Mouse (Mus musculus): ENCODE measurements around the gene Rgl1. TPM values are rescaled to one million over a fixed set of nuclear protein-coding genes. Genes with fewer than 3 reads are reported as not detected.

Gene Rgl1
- polyA plus RNA-seq, 1 experiment: 7.6 TPM

DNA sequence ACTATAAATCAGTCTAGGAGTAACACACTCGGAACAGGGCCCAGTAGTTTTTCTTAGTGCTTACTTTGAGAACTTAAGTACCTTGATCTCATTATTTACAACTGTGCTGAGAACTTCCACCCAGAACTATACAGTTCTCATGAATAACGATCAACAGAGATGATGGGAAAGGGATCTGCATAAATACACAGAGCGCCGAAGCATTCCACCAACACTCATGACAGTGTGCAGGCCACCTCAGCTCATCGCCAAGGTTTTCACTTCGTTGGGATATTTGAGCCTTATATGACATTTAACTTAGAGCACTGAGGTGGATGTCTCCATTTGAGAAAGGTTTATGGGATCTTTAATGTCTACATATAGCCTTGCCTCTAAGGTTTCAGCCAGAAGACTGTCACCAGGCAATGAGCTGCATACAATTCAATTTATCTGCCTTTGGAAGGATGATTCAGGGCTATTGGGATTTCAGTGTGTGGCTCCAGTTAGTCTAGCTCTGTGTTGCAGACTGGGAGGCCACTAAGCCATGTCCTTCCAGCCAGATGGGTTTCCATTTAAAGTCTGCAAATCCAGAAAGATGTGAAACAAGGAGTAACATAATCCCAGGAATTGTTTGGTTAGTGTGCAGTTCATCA is 223.3 kb downstream of the Rgl1 start:
- Histone ChIP-seq H3ac (ENCODE audit: control insufficient read depth, insufficient read length, low read depth) (no peak overlapping the region), H3K79me3 (ENCODE audit: low read depth) (no peaks in the 10 kb centered on the region), H3K79me2 (ENCODE audit: control insufficient read depth, insufficient read depth) (no peaks in the 10 kb centered on the region), H3K36me3 (ENCODE audit: control insufficient read depth, insufficient read depth) (peaks cover 4% of the 10 kb centered on the region), H3K4me3 (ENCODE audit: insufficient read depth, poor library complexity, severe bottlenecking) (no peak overlapping the region), H3K27me3 (ENCODE audit: control insufficient read depth, insufficient read depth, insufficient read length) (no peaks in the 10 kb centered on the region)
- no peak for TF ChIP-seq USF1 (IDR thresholded peaks at IDR 0.05; ENCODE audit: low read depth)
- no peak for TF ChIP-seq MYOD1 (IDR thresholded peaks at IDR 0.05; ENCODE audit: control insufficient read depth, insufficient read length, low read depth)
- no peak for TF ChIP-seq CTCF (IDR thresholded peaks at IDR 0.05; ENCODE audit: control insufficient read depth, insufficient read depth, insufficient read length)

DNA sequence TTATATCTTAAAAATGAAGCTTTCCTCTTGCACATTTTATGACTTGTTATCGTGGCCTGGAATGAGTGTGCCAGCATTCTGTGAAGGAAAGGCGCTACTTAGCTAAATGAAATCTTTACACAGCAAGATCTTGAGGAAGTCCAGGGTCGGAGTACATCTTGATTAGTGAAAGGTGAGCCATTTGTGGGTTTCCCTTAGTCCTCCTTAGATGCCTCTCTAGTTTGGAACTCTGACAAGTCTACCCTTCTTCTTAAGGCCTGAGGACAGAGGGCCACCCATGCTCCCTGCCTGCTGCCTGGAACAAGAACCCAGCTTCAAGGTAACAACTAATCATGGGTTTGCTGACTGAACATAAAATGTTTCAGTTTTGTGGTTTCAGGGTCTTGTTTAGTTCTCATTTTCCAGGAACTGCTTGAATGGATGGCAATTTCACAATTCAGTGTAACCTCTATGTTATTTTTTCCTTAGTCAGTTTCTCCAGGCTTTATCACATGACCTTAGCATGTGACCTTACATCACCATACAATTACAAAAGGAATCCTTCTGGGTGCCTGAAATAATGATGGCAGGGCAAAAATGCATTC is 225.8 kb downstream of the Rgl1 start:
- Histone ChIP-seq H3K79me3 (ENCODE audit: low read depth) (no peaks in the 10 kb centered on the region), H3K79me2 (ENCODE audit: control insufficient read depth, insufficient read depth) (no peaks in the 10 kb centered on the region), H3ac (ENCODE audit: control insufficient read depth, insufficient read length, low read depth) (no peak overlapping the region), H3K36me3 (ENCODE audit: control insufficient read depth, insufficient read depth) (peaks cover 9% of the 10 kb centered on the region), H3K27me3 (ENCODE audit: control insufficient read depth, insufficient read depth, insufficient read length) (no peaks in the 10 kb centered on the region), H3K4me3 (ENCODE audit: insufficient read depth, poor library complexity, severe bottlenecking) (no peak overlapping the region)
- TF ChIP-seq FOSL1 (IDR thresholded peaks at IDR 0.05; ENCODE audit: insufficient read depth, low read length, poor library complexity, severe bottlenecking) (no peak), CTCF (IDR thresholded peaks at IDR 0.05; ENCODE audit: control insufficient read depth, insufficient read depth, insufficient read length) (no peak), USF1 (IDR thresholded peaks at IDR 0.05; ENCODE audit: low read depth) (peak; percentile 55), MYOG (IDR thresholded peaks at IDR 0.05; ENCODE audit: control insufficient read depth, extremely low read depth, insufficient read length) (no peak), MYOD1 (IDR thresholded peaks at IDR 0.05; ENCODE audit: control insufficient read depth, insufficient read length, low read depth) (no peak)

DNA sequence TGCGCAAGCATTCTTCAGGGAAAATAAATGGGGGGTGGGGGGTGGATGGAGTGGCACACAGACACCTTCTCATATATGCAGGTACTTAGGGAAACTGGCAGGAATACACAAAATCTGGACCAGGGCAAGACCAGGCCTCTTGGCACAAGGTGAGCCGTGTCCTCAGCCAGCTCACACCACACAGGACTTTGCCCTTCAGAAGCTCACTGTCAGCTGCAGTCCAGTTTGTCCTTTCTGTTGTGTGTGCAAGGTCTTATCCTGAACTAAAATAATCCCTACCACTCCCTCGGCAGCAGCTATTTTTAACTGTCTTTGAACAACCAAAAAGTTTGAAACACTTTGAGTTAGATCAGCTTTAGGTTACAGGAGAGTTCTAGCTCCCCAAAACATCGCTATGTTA is 227.3 kb downstream of the Rgl1 start:
- Histone ChIP-seq H3ac (ENCODE audit: control insufficient read depth, insufficient read length, low read depth) (no peak overlapping the region), H3K36me3 (ENCODE audit: control insufficient read depth, insufficient read depth) (peaks cover 5% of the 10 kb centered on the region), H3K79me2 (ENCODE audit: control insufficient read depth, insufficient read depth) (no peaks in the 10 kb centered on the region), H3K79me3 (ENCODE audit: low read depth) (no peaks in the 10 kb centered on the region), H3K4me3 (ENCODE audit: insufficient read depth, poor library complexity, severe bottlenecking) (no peak overlapping the region), H3K27me3 (ENCODE audit: control insufficient read depth, insufficient read depth, insufficient read length) (no peaks in the 10 kb centered on the region)
- no peak for TF ChIP-seq FOSL1 (IDR thresholded peaks at IDR 0.05; ENCODE audit: insufficient read depth, low read length, poor library complexity, severe bottlenecking)
- TF ChIP-seq USF1 (IDR thresholded peaks at IDR 0.05; ENCODE audit: low read depth): no peak
- no peak for TF ChIP-seq CEBPB (IDR thresholded peaks at IDR 0.05; ENCODE audit: low read depth)
- TF ChIP-seq MYOG (IDR thresholded peaks at IDR 0.05; ENCODE audit: control insufficient read depth, extremely low read depth, insufficient read length): no peak
- TF ChIP-seq MAX (IDR thresholded peaks at IDR 0.05): no peak
- no peak for TF ChIP-seq CTCF (IDR thresholded peaks at IDR 0.05; ENCODE audit: control insufficient read depth, insufficient read depth, insufficient read length)
- no peak for TF ChIP-seq MYOD1 (IDR thresholded peaks at IDR 0.05; ENCODE audit: control insufficient read depth, insufficient read length, low read depth)

DNA sequence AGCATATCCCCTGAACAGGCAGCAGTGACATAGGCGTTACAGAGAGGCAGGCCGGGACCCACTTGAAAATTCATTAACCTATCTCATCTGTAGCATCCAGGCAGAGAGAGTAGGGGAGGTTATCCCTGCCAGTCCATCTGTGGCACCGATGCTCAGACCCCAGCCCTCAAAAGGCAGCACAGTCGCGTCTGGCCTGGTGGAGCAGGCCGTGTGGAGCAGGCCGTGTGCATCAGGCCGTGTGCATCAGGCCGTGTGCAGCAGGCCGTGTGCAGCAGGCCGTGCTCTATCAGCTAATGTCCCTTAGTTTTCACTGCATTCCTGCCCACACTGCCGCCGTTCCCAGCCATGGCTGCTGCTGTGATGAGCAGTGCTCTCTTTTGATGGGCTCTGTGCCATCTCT is 229.0 kb downstream of the Rgl1 start:
- Histone ChIP-seq H3K79me2 (ENCODE audit: control insufficient read depth, insufficient read depth) (no peaks in the 10 kb centered on the region), H3K79me3 (ENCODE audit: low read depth) (no peaks in the 10 kb centered on the region), H3K27me3 (ENCODE audit: control insufficient read depth, insufficient read depth, insufficient read length) (no peaks in the 10 kb centered on the region), H3ac (ENCODE audit: control insufficient read depth, insufficient read length, low read depth) (no peak overlapping the region), H3K36me3 (ENCODE audit: control insufficient read depth, insufficient read depth) (peaks cover 11% of the 10 kb centered on the region), H3K4me3 (ENCODE audit: insufficient read depth, poor library complexity, severe bottlenecking) (no peak overlapping the region)
- TF ChIP-seq CTCF (IDR thresholded peaks at IDR 0.05; ENCODE audit: control insufficient read depth, insufficient read depth, insufficient read length) (no peak), MAX (IDR thresholded peaks at IDR 0.05) (no peak), CEBPB (IDR thresholded peaks at IDR 0.05; ENCODE audit: low read depth) (no peak), FOSL1 (IDR thresholded peaks at IDR 0.05; ENCODE audit: insufficient read depth, low read length, poor library complexity, severe bottlenecking) (no peak), MYOG (IDR thresholded peaks at IDR 0.05; ENCODE audit: control insufficient read depth, extremely low read depth, insufficient read length) (no peak), USF1 (IDR thresholded peaks at IDR 0.05; ENCODE audit: low read depth) (no peak), MYOD1 (IDR thresholded peaks at IDR 0.05; ENCODE audit: control insufficient read depth, insufficient read length, low read depth) (no peak)

DNA sequence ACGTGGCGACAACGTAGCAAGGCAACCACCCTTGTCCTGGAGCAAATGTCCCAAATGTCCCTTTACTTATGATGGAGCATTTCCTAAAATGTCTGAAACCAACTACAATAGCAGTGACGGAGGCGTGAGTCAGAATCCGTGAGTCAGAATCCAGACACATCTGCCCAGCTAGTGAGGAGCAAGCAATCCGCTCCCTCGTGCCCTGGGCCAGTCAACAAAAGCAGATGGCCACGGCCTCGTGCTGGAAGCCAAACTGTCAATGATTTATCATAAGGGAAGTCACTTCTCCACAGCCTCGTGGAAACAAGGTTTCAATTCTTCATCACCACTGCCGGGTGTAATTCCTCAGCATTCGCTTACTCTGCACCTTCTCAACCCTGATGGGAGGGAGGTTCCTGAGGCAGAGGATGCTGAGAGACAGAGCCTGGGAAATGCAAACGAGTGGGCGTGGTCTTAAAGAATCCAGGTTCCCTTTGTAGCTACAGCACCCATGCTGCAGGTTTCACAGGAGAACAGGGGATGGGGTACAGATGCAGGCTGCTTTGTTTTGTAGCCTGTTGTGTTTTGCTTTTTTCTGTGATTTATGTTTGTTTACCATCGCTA is 229.6 kb downstream of the Rgl1 start:
- Histone ChIP-seq H3K79me2 (ENCODE audit: control insufficient read depth, insufficient read depth) (no peaks in the 10 kb centered on the region), H3K4me3 (ENCODE audit: insufficient read depth, poor library complexity, severe bottlenecking) (no peak overlapping the region), H3K79me3 (ENCODE audit: low read depth) (no peaks in the 10 kb centered on the region), H3K36me3 (ENCODE audit: control insufficient read depth, insufficient read depth) (peaks cover 11% of the 10 kb centered on the region), H3K27me3 (ENCODE audit: control insufficient read depth, insufficient read depth, insufficient read length) (no peaks in the 10 kb centered on the region), H3ac (ENCODE audit: control insufficient read depth, insufficient read length, low read depth) (peak overlapping the region; percentile 10)
- TF ChIP-seq MYOG (IDR thresholded peaks at IDR 0.05; ENCODE audit: control insufficient read depth, extremely low read depth, insufficient read length): no peak
- peak; percentile 99 for TF ChIP-seq MAX (IDR thresholded peaks at IDR 0.05)
- TF ChIP-seq FOSL1 (IDR thresholded peaks at IDR 0.05; ENCODE audit: insufficient read depth, low read length, poor library complexity, severe bottlenecking): peak; percentile 90
- TF ChIP-seq CEBPB (IDR thresholded peaks at IDR 0.05; ENCODE audit: low read depth): no peak
- TF ChIP-seq MYOD1 (IDR thresholded peaks at IDR 0.05; ENCODE audit: control insufficient read depth, insufficient read length, low read depth): peak; percentile 81
- no peak for TF ChIP-seq CTCF (IDR thresholded peaks at IDR 0.05; ENCODE audit: control insufficient read depth, insufficient read depth, insufficient read length)
- TF ChIP-seq USF1 (IDR thresholded peaks at IDR 0.05; ENCODE audit: low read depth): peak; percentile 33
